Mouse (Mus musculus) liver, embryonic 13.5 days (tissue): ENCODE data around the gene Fxr2. TPM values are rescaled to one million over a fixed set of nuclear protein-coding genes. Genes with fewer than 3 reads are reported as not detected.
"Not testable (repeated sequence)": the region's sequence is repeated elsewhere in the genome, so short reads cannot be mapped to it uniquely, and the experiment has no call there.

Experiments
- ATAC-seq: fragments of 200-750 bp; cut with Nextera tagmentation; 2 replicates; pipeline ENCODE4 v1.8.0; 2017; ENCODE audit warnings: low read depth, mild to moderate bottlenecking, moderate number of reproducible peaks, moderate library complexity
- DNase-seq: peaks from one replicate; pipeline ENCODE4 v3.0.0; 2022
- H3K27ac ChIP-seq: fragments of 300-500 bp; sonication (generic); 2 replicates; pipeline ENCODE4 v1.5.1; 2015; ENCODE audit warnings: moderate library complexity, mild to moderate bottlenecking, inconsistent platforms
- H3K27me3 ChIP-seq: fragments of 300-500 bp; sonication (generic); 2 replicates; pipeline ENCODE4 v1.6.1; 2015; ENCODE audit warnings: mild to moderate bottlenecking, inconsistent platforms
- H3K36me3 ChIP-seq: fragments of 300-500 bp; sonication (generic); 2 replicates; pipeline ENCODE4 v1.6.1; 2015; ENCODE audit warnings: mild to moderate bottlenecking, inconsistent platforms
- H3K4me1 ChIP-seq: fragments of 300-500 bp; sonication (generic); replicated peaks from 2 replicates; pipeline ENCODE4 v1.6.1; 2015; ENCODE audit warnings: inconsistent platforms
- H3K4me2 ChIP-seq: fragments of 300-500 bp; sonication (generic); 2 replicates; pipeline ENCODE4 v1.6.1; 2015; ENCODE audit warnings: inconsistent platforms, mild to moderate bottlenecking, moderate library complexity
- H3K4me3 ChIP-seq: fragments of 300-500 bp; sonication (generic); replicated peaks from 2 replicates; pipeline ENCODE4 v1.5.1; 2015; ENCODE audit warnings: mild to moderate bottlenecking, inconsistent platforms
- H3K9ac ChIP-seq: fragments of 300-500 bp; sonication (generic); 2 replicates; pipeline ENCODE4 v1.6.1; 2015; ENCODE audit warnings: mild to moderate bottlenecking, inconsistent platforms
- H3K9me3 ChIP-seq: fragments of 300-500 bp; sonication (generic); replicated peaks from 2 replicates; pipeline ENCODE4 v1.6.1; 2016; ENCODE audit warnings: inconsistent platforms
- WGBS: fragments of 180-500 bp; shearing (Covaris S2); methylation state at CpG from one replicate; pipeline ENCODE4 v1.1.7; 2015; ENCODE audit not compliant: insufficient replicate concordance; 5-methylcytosine and 5-hydroxymethylcytosine counted together
- microRNA counts: library from miRNA; unstranded; fragments of <30 nt; microRNA quantifications from one replicate; lab custom pipeline; 2016
- microRNA-seq: library from miRNA; unstranded; fragments of <30 nt; microRNA quantifications from one replicate; pipeline ENCODE4, GENCODE M21; 2016
- polyA plus RNA-seq: library from polyadenylated mRNA; unstranded; fragments of >200 nt; fragmentation: Nextera tagmentation; extraction: Ambion mirVana; gene quantifications from 2 replicates; pipeline ENCODE4 v1.2.1, GENCODE M21; 2015

The Fxr2 gene
- polyA plus RNA-seq, 1 experiment from 2014 or later = 8.2 TPM

- H3K4me2 ChIP-seq = no peak overlapping the region
- H3K4me1 ChIP-seq = peaks cover 34% of the 10 kb centered on the region
- ATAC-seq = no peak
- H3K9me3 ChIP-seq = no peaks in the 10 kb centered on the region
- WGBS = 21% methylated on average over 1 of the region's 1 CpGs
- DNase-seq = no peak
- H3K9ac ChIP-seq = no peak overlapping the region
- no peak overlapping the region for H3K4me3 ChIP-seq
- H3K36me3 ChIP-seq = no peaks in the 10 kb centered on the region
- peaks cover 9% of the 10 kb centered on the region for H3K27me3 ChIP-seq
- H3K27ac ChIP-seq = peak overlapping the region; percentile 3; the same call in 1 of the 2 replicates
Measured at GRCm38 (mm10) chr11:69699595-69699994, 66.8 kb downstream of the Fxr2 start.

GRCm38 (mm10) chr11:69702886-69703285 is 70.1 kb downstream of the Fxr2 start:
- H3K4me2 ChIP-seq, H3K9ac ChIP-seq, H3K9me3 ChIP-seq, H3K36me3 ChIP-seq, ATAC-seq, H3K4me3 ChIP-seq, DNase-seq, H3K27ac ChIP-seq, H3K27me3 ChIP-seq: not testable (repeated sequence)
- WGBS = 84% methylated on average over 10 of the region's 10 CpGs
- H3K4me1 ChIP-seq = peaks cover 32% of the 10 kb centered on the region

MicroRNA genes within 50 kb of the gene (microRNA counts, 519-probe panel; counts per million panel counts)
- microRNA mmu-miR-1934 (lab: Ali Mortazavi, UCI) (114 counts per million), microRNA mmu-miR-467f (lab: Ali Mortazavi, UCI) (4,204 counts per million, percentile 35 among the panel's probes with 10 or more counts)

Small RNAs within 50 kb of the gene (microRNA-seq; reads per million reads assigned to microRNA genes)
- gene Mir1934 = 10.0 reads per million, percentile 23 among the genes with 10 or more reads in this experiment
- not detected for gene Mir467f

Other genes with a start within 250 kb of the Fxr2 start
- gene Naa38, start 237.5 kb upstream of the Fxr2 start, polyA plus RNA-seq = 102 and 105 TPM in 2 replicates
- gene Cyb5d1, start 237.4 kb upstream of the Fxr2 start, polyA plus RNA-seq = 10.3 and 13.0 TPM in 2 replicates
- 8.9 and 9.5 TPM in 2 replicates for gene Tmem88, start 234.8 kb upstream of the Fxr2 start, polyA plus RNA-seq
- 4.8 and 5.1 TPM in 2 replicates for gene Kdm6b, start 219.3 kb upstream of the Fxr2 start, polyA plus RNA-seq
- gene Dnah2, start 83.9 kb upstream of the Fxr2 start, polyA plus RNA-seq = 0.06 and 0.12 TPM in 2 replicates
- 0.75 and 0.85 TPM in 2 replicates for gene Efnb3, start 72.8 kb upstream of the Fxr2 start, polyA plus RNA-seq
- 23.1 and 23.7 TPM in 2 replicates for gene Wrap53, start 52.7 kb upstream of the Fxr2 start, polyA plus RNA-seq
- 83.0 and 90.4 TPM in 2 replicates for gene Trp53, start 52.6 kb upstream of the Fxr2 start, polyA plus RNA-seq
- gene Atp1b2, start 27.0 kb upstream of the Fxr2 start, polyA plus RNA-seq = 21.7 and 30.8 TPM in 2 replicates
- 33.4 and 34.8 TPM in 2 replicates for gene Shbg, start 15.1 kb upstream of the Fxr2 start, polyA plus RNA-seq
- 11.6 and 12.3 TPM in 2 replicates for gene Sat2, start 11.0 kb upstream of the Fxr2 start, polyA plus RNA-seq
- not detected in 2 replicates for gene Sox15, start 22.3 kb downstream of the Fxr2 start, polyA plus RNA-seq
- gene Mpdu1, start 29.7 kb downstream of the Fxr2 start, polyA plus RNA-seq = 36.9 and 39.2 TPM in 2 replicates
- gene Cd68, start 33.2 kb downstream of the Fxr2 start, polyA plus RNA-seq = 17.3 and 17.4 TPM in 2 replicates
- 351 and 453 TPM in 2 replicates for gene Eif4a1, start 39.4 kb downstream of the Fxr2 start, polyA plus RNA-seq
- gene Senp3, start 49.1 kb downstream of the Fxr2 start, polyA plus RNA-seq = 37.3 and 38.6 TPM in 2 replicates
- 0.10 TPM in 1 of 2 replicates, not detected in the other for gene Tnfsf13, start 52.8 kb downstream of the Fxr2 start, polyA plus RNA-seq
- 2.1 and 2.6 TPM in 2 replicates for gene Tnfsf12, start 62.9 kb downstream of the Fxr2 start, polyA plus RNA-seq
- gene Tnfsfm13, start 63.1 kb downstream of the Fxr2 start, polyA plus RNA-seq = 1.1 and 1.4 TPM in 2 replicates
- gene Polr2a, start 125.6 kb downstream of the Fxr2 start, polyA plus RNA-seq = 9.6 and 10.8 TPM in 2 replicates
- gene Slc35g3, start 129.0 kb downstream of the Fxr2 start, polyA plus RNA-seq = not detected in 2 replicates
- 0.38 and 0.43 TPM in 2 replicates for gene Zbtb4, start 132.9 kb downstream of the Fxr2 start, polyA plus RNA-seq
- 0.43 and 0.59 TPM in 2 replicates for gene Chrnb1, start 163.0 kb downstream of the Fxr2 start, polyA plus RNA-seq
- gene Fgf11, start 168.9 kb downstream of the Fxr2 start, polyA plus RNA-seq = 0.07 and 0.20 TPM in 2 replicates
- 0.46 and 0.50 TPM in 2 replicates for gene Tmem102, start 172.6 kb downstream of the Fxr2 start, polyA plus RNA-seq
- gene Gm39566, start 182.3 kb downstream of the Fxr2 start, polyA plus RNA-seq = not detected in 2 replicates
- gene Spem2, start 185.5 kb downstream of the Fxr2 start, polyA plus RNA-seq = not detected in 2 replicates
- gene Spem1, start 189.2 kb downstream of the Fxr2 start, polyA plus RNA-seq = not detected in 2 replicates
- gene Nlgn2, start 204.8 kb downstream of the Fxr2 start, polyA plus RNA-seq = 0.68 and 0.75 TPM in 2 replicates
- gene Tmem256, start 205.5 kb downstream of the Fxr2 start, polyA plus RNA-seq = 321 and 345 TPM in 2 replicates
- gene Plscr3, start 213.4 kb downstream of the Fxr2 start, polyA plus RNA-seq = 28.0 and 29.9 TPM in 2 replicates
- 0.76 and 1.5 TPM in 2 replicates for gene Tnk1, start 225.7 kb downstream of the Fxr2 start, polyA plus RNA-seq
- gene Tmem95, start 245.0 kb downstream of the Fxr2 start, polyA plus RNA-seq = not detected in 2 replicates
- gene Kctd11, start 248.4 kb downstream of the Fxr2 start, polyA plus RNA-seq = 0.89 and 1.3 TPM in 2 replicates